Mouse (Mus musculus) forebrain, embryonic 13.5 days (tissue): Measurements from ENCODE around the gene Tmem161b. TPM values are rescaled to one million over a fixed set of nuclear protein-coding genes. Genes with fewer than 3 reads are reported as not detected.

Experiments used
- microRNA-seq: library from miRNA; unstranded; fragments of <30 nt; microRNA quantifications from one replicate; pipeline ENCODE4, GENCODE M21; 2016
- polyA plus RNA-seq: library from polyadenylated mRNA; unstranded; fragments of >200 nt; fragmentation: Nextera tagmentation; extraction: Ambion mirVana; gene quantifications from 2 replicates; pipeline ENCODE4 v1.2.1, GENCODE M21; 2015

The Tmem161b gene
- polyA plus RNA-seq, 1 experiment from 2014 or later = 29.6 TPM

Small RNA genes within 50 kb of the gene (microRNA-seq; reads per million reads assigned to microRNA genes)
- not detected for gene Gm24331
